Mouse (Mus musculus): ENCODE results near the gene Gm49396. TPM values are rescaled to one million over a fixed set of nuclear protein-coding genes. Genes with fewer than 3 reads are reported as not detected.

The Gm49396 gene
- polyA plus RNA-seq, 2 experiments = 5.0 to 7.3 TPM

DNA sequence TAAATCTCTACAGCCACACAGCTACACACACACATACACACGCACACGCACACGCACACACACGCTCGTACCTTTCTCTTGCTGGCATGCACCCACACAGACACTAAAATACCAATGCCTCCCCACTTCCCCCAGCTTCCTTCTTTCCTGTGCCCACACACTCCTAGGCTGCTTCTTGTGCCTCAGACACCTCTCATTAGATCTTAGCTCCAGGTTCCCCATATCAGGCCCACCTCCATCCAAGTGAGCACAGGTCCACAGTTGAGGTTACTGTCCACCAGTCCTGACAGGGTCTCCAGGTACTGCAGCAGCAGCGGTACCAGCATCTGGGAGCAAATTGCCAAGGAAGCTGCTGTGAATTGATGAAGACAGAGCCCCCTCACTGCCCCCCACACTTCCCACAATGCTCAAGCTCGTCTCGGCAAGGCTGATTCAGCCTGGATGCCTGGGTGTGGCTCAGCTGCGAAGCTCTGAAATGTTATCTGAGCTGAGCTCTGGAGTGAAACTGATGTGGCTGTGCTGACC is 31.8 kb upstream of the Gm49396 start:
- DNase-seq (ENCODE audit: low spot score) (no peak), ATAC-seq (ENCODE audit: low FRiP score, low read depth) (no peak)
- WGBS = 85% methylated on average over 9 of the region's 9 CpGs
- Histone ChIP-seq H3K4me3 (replicated peaks; ENCODE audit: low read length) (no peak overlapping the region), H3K27ac (replicated peaks; ENCODE audit: low read depth, low read length) (no peak overlapping the region), H3K9me3 (ENCODE audit: control insufficient read depth, low read length) (no peaks in the 10 kb centered on the region), H3K4me1 (ENCODE audit: control insufficient read depth, insufficient read depth, low read length) (peaks cover 18% of the 10 kb centered on the region), H3K27me3 (ENCODE audit: control insufficient read depth, insufficient read depth, low read length) (no peaks in the 10 kb centered on the region), H3K9ac (ENCODE audit: low read depth, low read length, severe bottlenecking) (no peak overlapping the region), H3K36me3 (ENCODE audit: control insufficient read depth, insufficient read depth, low read length) (peaks cover 58% of the 10 kb centered on the region), H3K4me2 (replicated peaks; ENCODE audit: low read depth, low read length, severe bottlenecking) (no peak overlapping the region)
- no peak for TF ChIP-seq POLR2A (IDR thresholded peaks at IDR 0.05; ENCODE audit: borderline replicate concordance, extremely low read depth, insufficient read depth, insufficient read length)

DNA sequence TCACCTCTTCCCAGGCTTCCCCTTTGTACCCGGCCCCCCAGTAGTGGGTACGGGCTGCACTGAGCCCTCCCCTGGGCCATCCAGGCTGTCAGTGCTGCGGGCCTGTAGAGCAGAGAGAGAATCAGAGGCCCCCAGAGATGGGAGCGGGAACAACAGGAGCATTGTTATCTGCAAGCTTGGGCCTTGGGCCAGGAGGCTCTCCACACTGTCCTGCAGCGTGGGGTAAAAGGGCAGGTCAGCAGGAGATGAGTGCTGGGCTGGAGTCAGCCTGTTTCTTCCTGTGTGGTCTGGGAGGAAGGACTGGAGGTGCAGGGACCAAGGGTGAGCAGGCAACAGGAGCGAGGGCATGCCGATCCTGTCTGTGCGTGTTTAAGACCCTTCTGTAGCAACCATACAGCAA is 30.2 kb upstream of the Gm49396 start:
- ATAC-seq (ENCODE audit: low FRiP score, low read depth) = no peak
- no peak overlapping the region for H3K4me3 ChIP-seq (replicated peaks; ENCODE audit: low read length)

DNA sequence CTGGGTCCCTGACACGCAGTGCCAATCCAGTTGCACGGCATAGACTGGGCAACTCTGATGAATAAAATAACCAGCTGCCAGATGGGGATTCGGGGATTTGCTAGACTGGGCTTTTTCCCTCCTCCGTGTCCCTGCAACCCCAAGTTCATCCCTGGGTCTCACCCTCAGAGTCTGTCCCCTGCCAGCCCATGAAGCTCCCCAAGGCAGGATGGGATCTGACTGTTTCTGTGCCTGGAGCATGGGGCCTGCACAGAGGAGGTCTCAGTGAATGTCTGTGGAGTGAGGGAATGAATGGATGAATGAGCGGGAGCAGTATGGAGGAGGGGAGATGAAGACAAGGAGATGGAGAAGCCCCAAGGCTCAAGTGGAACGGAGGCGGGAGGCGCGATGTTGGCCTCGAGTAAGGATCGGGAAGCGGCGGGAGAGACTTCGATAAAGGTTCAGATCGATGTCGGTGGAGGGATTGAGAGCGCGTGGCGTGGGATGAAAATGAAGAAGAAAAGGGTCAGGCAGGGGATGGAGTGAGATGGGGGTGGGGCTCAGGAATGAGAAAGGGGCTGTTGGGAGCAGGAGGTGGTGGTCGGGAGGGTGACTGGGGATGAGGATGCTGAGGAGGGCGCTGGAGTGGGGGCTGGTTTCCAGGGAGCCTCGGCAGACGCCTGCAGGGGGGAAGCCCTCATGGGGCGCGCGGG is 29.1 kb upstream of the Gm49396 start:
- peak overlapping the region; percentile 79 for H3K4me3 ChIP-seq (replicated peaks; ENCODE audit: low read length)
- H3K27me3 ChIP-seq (ENCODE audit: control insufficient read depth, insufficient read depth, low read length) = no peaks in the 10 kb centered on the region
- no peak for DNase-seq (ENCODE audit: low spot score)
- no peak overlapping the region; the same call in 1 of the 2 replicates for H3K27ac ChIP-seq (replicated peaks; ENCODE audit: low read depth, low read length)
- no peaks in the 10 kb centered on the region for H3K9me3 ChIP-seq (ENCODE audit: control insufficient read depth, low read length)
- peak overlapping the region; percentile 88 for H3K4me2 ChIP-seq (replicated peaks; ENCODE audit: low read depth, low read length, severe bottlenecking)
- peak overlapping the region; percentile 68 for H3K9ac ChIP-seq (ENCODE audit: low read depth, low read length, severe bottlenecking)
- peaks cover 32% of the 10 kb centered on the region for H3K36me3 ChIP-seq (ENCODE audit: control insufficient read depth, insufficient read depth, low read length)
- WGBS = 9% methylated on average over 20 of the region's 26 CpGs
- ATAC-seq (ENCODE audit: low FRiP score, low read depth) = no peak; the same call in 1 of the 2 replicates
- peaks cover 12% of the 10 kb centered on the region for H3K4me1 ChIP-seq (ENCODE audit: control insufficient read depth, insufficient read depth, low read length)
- no peak for TF ChIP-seq POLR2A (IDR thresholded peaks at IDR 0.05; ENCODE audit: borderline replicate concordance, extremely low read depth, insufficient read depth, insufficient read length)

More for the DNA sequence above, 30.2 kb upstream of the Gm49396 start:
- no peak for TF ChIP-seq POLR2A (IDR thresholded peaks at IDR 0.05; ENCODE audit: borderline replicate concordance, extremely low read depth, insufficient read depth, insufficient read length)
- H3K9ac ChIP-seq (ENCODE audit: low read depth, low read length, severe bottlenecking) = 0 out of 2 replicates have a peak overlapping the region, but pooled peaks have one; percentile 21
- peaks cover 44% of the 10 kb centered on the region for H3K36me3 ChIP-seq (ENCODE audit: control insufficient read depth, insufficient read depth, low read length)
- no peak overlapping the region for H3K27ac ChIP-seq (replicated peaks; ENCODE audit: low read depth, low read length)
- no peak for DNase-seq (ENCODE audit: low spot score)
- H3K9me3 ChIP-seq (ENCODE audit: control insufficient read depth, low read length) = no peaks in the 10 kb centered on the region
- H3K4me1 ChIP-seq (ENCODE audit: control insufficient read depth, insufficient read depth, low read length) = peaks cover 12% of the 10 kb centered on the region
- H3K27me3 ChIP-seq (ENCODE audit: control insufficient read depth, insufficient read depth, low read length) = no peaks in the 10 kb centered on the region
- 50% methylated on average over 8 of the region's 8 CpGs for WGBS
- H3K4me2 ChIP-seq (replicated peaks; ENCODE audit: low read depth, low read length, severe bottlenecking) = no peak overlapping the region

DNA sequence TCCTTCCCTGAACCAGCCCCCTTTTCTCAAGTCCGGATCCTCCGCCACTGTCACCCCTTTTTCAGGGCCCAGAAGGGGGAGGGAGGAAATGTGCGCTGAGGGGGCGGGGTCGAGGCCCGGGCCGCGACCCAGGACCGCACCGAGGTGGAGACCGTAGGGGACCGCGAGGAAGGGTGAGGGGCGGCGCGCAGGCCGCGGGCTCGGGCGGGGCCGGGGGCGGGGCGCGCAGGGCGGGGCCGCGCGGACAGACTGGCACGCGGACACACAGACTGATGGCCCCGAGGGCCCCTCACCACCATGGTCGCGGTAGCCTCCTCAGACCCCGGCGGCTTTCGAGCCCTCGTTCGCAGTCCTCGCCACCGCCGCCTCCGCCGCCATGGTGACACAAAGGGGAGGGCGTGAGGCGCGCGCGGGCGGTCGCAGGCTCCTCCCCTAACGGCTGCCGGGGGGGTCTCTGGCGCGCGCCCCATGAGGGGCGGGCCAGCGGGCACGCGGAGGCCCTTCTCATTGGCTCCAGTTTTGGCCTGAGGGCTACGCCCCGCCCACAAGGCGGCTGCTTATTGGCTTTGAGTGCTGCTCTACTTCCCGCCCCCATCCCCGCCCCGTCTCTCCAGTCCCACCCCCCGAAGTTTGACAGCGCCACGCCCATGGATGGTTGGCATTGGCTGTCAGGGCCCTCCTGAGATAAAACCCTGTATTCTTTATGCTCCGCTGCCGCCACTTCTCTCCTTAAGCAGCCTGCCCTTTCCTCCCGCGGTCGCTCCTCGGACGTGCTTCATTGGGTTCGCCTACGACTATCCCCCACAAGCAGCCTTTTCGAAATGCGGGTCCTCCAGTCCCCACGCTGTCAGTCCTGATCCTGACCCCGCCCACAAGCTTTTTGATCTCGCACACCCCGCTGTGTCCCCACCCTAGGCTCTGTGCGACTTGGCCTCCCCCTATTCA is 28.2 kb upstream of the Gm49396 start, which contains the start of gene Arhgap33:
Arhgap33 (minus strand) TSS at position 428 of the 945 bp plus-strand sequence.
- WGBS = 1% methylated on average over 33 of the region's 84 CpGs
- peak within 1 kb of the TSS; percentile 68 for H3K9ac ChIP-seq (ENCODE audit: low read depth, low read length, severe bottlenecking)
- peaks cover 31% of the 10 kb centered on the region for H3K36me3 ChIP-seq (ENCODE audit: control insufficient read depth, insufficient read depth, low read length)
- H3K27ac ChIP-seq (replicated peaks; ENCODE audit: low read depth, low read length) = no peak within 1 kb of the TSS; the same call in 1 of the 2 replicates
- DNase-seq (ENCODE audit: low spot score) (peak; percentile 99), ATAC-seq (ENCODE audit: low FRiP score, low read depth) (peak; percentile 95)
- H3K9me3 ChIP-seq (ENCODE audit: control insufficient read depth, low read length) = no peaks in the 10 kb centered on the region
- peaks cover 12% of the 10 kb centered on the region for H3K4me1 ChIP-seq (ENCODE audit: control insufficient read depth, insufficient read depth, low read length)
- peak within 1 kb of the TSS; percentile 88 for H3K4me2 ChIP-seq (replicated peaks; ENCODE audit: low read depth, low read length, severe bottlenecking)
- no peaks in the 10 kb centered on the region for H3K27me3 ChIP-seq (ENCODE audit: control insufficient read depth, insufficient read depth, low read length)
- 0 out of 2 replicates have a peak, but pooled peaks have one; percentile 25 for TF ChIP-seq POLR2A (IDR thresholded peaks at IDR 0.05; ENCODE audit: borderline replicate concordance, extremely low read depth, insufficient read depth, insufficient read length)
- H3K4me3 ChIP-seq (replicated peaks; ENCODE audit: low read length) = peak within 1 kb of the TSS; percentile 79

DNA sequence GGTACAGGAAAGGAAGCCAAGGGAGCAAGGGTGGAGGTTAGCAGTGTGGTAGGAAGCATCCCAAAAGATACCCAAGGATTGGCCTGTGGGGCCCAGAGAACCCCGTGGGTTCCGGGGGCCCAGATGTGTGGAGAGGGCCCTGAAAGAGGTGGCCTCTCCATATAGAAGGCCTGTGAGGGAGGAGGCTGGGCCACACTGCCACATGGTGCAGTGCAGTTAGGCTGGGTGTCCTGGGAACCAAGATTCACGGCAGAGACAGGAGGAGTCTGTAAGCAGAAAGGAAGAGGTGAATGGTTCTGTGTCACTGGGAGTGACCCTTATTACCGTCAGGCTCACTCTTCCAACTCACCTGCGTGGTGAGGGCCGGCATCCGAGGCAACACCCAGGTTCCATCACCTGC is 22.6 kb upstream of the Gm49396 start:
- Histone ChIP-seq H3K9ac (ENCODE audit: low read depth, low read length, severe bottlenecking) (no peak overlapping the region), H3K4me1 (ENCODE audit: control insufficient read depth, insufficient read depth, low read length) (peaks cover under 1% of the 10 kb centered on the region; the same call in 1 of the 2 replicates), H3K27ac (replicated peaks; ENCODE audit: low read depth, low read length) (no peak overlapping the region), H3K9me3 (ENCODE audit: control insufficient read depth, low read length) (no peaks in the 10 kb centered on the region), H3K36me3 (ENCODE audit: control insufficient read depth, insufficient read depth, low read length) (peaks cover 34% of the 10 kb centered on the region), H3K4me3 (replicated peaks; ENCODE audit: low read length) (no peak overlapping the region), H3K27me3 (ENCODE audit: control insufficient read depth, insufficient read depth, low read length) (no peaks in the 10 kb centered on the region), H3K4me2 (replicated peaks; ENCODE audit: low read depth, low read length, severe bottlenecking) (no peak overlapping the region)
- 82% methylated on average over 7 of the region's 7 CpGs for WGBS
- TF ChIP-seq POLR2A (IDR thresholded peaks at IDR 0.05; ENCODE audit: borderline replicate concordance, extremely low read depth, insufficient read depth, insufficient read length) = no peak
- DNase-seq (ENCODE audit: low spot score) (no peak), ATAC-seq (ENCODE audit: low FRiP score, low read depth) (no peak)
